Mouse (Mus musculus): ENCODE results near the gene Pcbp3.

Gene Pcbp3

GRCm38 (mm10) chr10:76924441-76924840, 37.2 kb downstream of the Pcbp3 start:
- DNase-seq, result no peak

DNA sequence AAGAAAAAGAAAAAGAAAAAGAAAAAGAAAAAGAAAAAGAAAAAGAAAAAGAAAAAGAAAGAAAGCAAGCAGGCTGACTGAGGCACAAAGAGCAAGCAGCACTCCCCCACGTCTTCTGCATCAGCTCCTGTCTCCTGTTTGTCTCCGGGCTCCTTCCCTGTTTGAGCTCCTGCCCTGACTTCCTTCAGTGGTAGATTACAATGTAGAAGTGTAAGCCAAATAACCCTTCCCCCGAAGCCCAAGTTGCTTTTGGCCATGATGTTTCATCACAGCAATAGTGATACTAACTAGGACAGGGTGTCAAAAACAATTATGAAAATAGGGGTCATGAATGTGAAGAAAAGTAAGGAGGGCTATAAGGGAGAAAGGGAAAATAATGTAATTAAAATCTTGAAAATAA, 43.6 kb downstream of the Pcbp3 start:
- no peak for DNase-seq

DNA sequence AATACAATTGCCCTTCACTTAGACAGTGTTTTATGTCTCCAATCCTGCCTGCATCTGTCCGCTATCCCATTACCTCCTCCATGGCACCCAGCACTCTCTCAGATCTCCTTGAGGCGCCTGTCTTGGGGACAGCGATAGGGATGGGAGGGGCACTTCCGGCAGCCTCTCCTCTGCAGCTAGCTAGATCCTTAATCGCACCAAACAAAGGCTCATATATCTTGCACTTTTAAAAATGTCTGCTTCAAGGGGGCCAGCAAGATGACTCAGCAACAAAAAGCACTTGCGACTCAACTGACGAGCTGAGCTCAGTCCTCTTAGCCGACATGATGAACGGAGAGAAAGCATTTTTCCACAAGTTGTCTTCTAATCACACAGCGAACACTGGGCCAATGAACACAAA, 55.3 kb downstream of the Pcbp3 start:
- DNase-seq, result peak; percentile 26 to 59

DNA sequence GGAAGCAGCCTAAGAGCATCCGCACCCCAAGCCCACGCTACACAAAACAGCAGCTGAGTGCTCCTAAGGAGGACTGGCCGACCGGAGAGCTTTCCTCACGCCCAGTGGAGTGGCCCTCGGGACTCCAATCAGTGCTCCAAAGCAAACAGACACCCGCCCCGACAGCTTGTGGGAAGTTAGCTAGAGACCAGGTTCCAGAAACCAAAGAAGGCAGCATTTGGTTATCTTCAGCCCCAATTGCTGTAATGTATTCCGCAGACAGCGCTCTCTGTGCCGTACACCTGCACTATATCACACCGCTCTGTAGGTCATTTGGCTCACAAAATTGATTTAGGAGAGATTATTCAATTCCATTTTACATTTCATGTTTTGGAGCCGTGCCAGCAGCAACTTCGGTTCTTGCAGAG, 55.7 kb downstream of the Pcbp3 start:
- DNase-seq, result peak in 1 of 2 experiments; percentile 49

DNA sequence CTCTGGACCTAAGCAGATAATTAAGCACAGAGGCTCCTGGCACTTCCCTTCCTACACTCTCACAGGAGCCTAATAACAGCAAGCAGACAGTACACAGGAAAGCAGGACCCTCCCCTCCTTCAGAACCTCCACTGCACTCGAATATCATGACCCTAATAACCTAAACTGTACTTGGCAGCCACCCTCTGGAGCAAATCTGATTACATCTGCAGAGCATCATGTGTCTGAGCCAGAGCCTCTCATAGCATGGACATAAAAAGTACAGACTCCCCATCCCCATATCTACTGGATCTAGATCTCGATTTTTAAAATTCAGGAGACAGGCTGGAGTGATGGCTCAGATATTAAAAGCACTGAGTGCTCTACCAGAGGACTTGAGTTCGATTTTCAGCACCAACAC, 58.0 kb downstream of the Pcbp3 start:
- no peak for DNase-seq

- no peak for DNase-seq
Observed at GRCm38 (mm10) chr10:76903099-76903498, 58.6 kb downstream of the Pcbp3 start.

DNA sequence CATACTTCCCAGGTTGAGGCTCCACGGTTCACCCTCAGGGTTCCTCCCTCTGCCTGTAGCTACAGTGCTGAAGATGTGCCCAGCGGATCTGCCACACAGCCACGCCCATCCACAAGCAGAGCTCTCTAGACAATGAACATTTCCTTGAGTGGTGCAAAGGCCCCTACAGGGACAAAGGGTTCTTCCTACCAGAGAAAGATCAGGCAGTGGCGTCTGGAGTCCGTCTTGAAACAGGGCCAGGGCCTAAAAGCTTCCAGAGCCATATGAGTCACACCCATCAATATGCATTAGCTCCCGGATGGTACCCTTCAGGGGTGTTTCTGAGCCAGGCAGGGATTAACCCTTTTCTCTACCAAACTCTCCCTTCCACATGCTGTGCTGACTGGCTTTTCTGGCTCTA, 59.1 kb downstream of the Pcbp3 start:
- peak; percentile 44 to 70 for DNase-seq

DNA sequence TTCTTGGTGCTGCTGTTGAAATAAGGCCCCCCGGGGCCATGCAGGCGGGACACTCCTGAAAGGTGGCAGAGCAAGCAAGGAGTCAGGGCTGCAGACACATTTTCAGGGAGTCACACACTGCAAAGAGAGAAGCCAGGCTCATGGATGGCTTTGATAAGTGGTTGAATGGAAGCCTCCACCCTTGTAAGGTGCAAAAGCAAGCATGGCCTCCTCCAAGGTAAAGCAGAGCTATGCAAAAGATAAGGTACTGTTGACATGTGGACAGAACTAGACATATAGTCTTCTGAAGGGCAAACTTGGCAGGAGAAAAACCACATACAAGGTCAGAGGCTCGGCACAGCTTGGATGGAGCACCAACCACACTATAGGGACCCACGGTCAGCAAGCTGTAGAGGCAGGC, 63.3 kb downstream of the Pcbp3 start:
- DNase-seq, result no peak

DNA sequence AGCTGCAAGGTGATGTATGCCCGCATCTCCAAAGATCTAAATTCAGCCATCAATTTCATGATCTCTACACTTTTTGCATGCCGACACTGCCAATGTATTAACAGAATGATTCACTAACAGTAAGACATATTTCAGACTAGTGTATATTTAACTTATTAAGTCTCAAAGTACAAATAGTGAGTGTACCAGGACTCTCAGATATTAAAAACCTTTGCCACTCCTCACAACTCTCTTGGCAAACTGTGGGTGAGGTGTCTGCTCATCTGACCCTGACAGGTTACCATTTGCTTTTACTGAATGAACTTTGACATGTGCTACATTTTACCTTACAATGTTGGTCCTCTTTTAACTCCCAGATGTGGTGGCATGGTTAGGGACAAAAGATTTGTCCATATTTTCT, 70.2 kb downstream of the Pcbp3 start:
- no peak for DNase-seq

- peak; percentile 52 to 70 for DNase-seq
Observed at GRCm38 (mm10) chr10:76883442-76884244, 78.0 kb downstream of the Pcbp3 start.

DNA sequence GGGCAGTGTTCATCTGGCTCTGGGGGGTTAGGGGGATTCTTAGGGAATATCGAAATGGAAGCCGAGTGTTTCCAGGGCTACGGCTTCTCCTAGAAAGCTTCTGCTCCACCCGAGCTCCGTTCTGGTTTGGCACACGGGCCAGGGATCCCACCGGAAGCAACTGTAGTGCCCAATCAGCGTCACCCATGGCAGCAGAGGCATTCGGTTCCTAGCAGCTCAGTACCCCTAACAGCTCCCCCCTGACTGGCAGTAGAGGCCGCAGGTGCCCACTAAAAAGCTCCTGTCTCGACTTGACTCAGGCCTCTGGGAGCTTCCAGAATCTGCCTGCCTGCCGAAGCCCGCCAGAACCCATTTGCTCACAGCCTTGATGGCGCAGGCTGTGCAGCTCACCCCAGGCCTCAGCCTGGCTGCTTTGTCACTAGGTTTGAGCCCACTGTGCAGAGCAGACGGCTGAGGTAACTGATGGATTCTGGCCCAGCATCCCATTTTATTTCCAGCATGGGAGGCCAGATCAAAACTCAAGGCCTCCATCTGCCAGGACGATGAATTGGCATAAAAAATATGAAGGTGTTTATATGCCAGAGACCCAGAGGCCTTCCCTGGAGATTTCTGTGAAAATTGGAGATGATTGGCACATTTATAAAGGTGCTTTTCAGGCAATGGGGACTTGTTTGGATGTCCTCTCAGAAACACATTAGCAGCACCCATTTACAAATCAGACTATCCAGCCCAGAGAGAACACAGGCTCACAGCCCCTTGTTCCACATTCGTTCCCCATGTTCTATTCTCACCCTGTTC, 78.8 kb downstream of the Pcbp3 start:
- DNase-seq, result no peak

GRCm38 (mm10) chr10:76881900-76882299, 79.8 kb downstream of the Pcbp3 start:
- no peak for DNase-seq

DNA sequence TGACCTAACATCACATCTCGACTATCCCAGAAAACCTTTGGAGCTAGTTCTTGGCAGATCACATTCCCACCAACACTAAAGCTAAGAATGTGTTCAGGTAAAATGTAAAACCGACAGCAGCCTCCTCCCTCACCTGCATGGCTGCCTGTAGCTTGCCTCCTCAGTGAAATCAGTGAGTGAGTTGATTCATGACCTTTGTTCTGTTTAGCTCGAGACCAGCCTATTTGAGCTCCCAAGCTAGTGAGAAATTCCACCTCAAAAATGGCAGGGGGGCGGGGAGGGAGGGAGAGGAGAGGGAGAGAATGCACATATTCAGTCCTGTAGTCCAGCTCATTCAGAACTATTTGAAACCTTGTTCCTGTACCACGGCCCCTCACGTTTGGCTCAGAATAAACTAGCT, 86.4 kb downstream of the Pcbp3 start:
- DNase-seq, result no peak

DNA sequence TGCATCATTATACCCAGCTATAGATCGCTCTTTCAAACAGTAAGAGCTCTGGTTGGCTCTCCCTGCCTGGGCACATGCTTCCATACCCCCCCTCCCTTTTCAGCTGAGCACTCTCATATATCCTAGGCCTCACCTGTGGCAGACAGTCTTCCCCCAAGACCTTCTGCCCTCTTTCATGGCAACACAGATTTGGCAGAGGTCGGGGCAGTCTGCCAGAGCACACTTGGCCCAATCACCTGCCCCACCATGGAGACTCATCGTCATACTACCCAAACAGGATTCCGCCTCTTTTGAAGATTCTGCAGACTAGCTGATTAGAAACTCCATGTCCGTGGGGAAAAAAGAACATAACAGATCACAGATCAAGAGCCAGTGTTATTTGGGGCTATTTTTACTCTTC, 86.8 kb downstream of the Pcbp3 start:
- no peak for DNase-seq

- DNase-seq, result no peak
Observed at GRCm38 (mm10) chr10:76874398-76874797, 87.3 kb downstream of the Pcbp3 start.

- no peak for DNase-seq
Observed at GRCm38 (mm10) chr10:76873948-76874347, 87.7 kb downstream of the Pcbp3 start.

- no peak for DNase-seq
Observed at GRCm38 (mm10) chr10:76872736-76873135, 89.0 kb downstream of the Pcbp3 start.

DNA sequence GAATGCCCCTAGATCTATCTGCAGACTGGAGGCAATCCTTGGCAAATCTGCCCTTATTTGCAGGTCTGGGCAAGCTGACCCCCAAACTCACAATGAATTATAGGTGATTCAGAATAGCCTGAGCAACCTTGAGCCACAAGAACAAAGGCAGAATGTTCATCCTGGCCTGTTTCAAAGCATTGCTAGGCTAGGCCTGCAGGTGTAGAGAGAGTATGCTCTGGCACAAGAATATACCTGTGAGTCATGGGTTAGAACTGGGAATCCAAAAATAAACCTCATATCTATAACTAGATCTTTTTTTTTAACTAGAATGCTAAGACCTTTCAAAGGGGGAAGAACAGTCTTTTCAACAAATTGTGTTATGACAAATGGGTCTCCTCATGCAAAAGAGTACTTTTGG, 95.8 kb downstream of the Pcbp3 start:
- DNase-seq, result no peak

- DNase-seq, result no peak
Observed at GRCm38 (mm10) chr10:76860998-76861397, 100.7 kb downstream of the Pcbp3 start.

GRCm38 (mm10) chr10:76859355-76860127, 102.1 kb downstream of the Pcbp3 start:
- DNase-seq, result no peak

DNA sequence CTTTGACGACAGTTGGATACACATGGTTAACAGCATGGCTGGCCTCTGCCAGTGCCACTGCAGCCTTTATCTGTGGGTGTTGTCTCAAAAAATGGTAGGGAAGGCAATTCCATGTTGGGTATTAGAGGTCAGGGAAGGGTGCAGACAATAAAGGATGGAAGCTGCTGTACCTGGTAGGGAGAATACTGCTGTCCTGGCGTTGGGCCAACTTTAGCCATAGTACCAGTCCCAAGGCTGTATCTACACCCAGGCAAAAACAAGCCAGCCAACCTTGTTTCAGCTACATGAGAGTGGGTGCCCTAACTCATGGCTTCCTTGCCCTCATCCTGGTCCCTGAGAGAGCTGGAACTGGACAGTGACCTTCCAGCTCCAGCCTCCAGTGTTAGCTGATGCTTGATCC, 103.8 kb downstream of the Pcbp3 start:
- peak in 1 of 2 experiments; percentile 40 for DNase-seq

GRCm38 (mm10) chr10:76846480-76846879, 115.2 kb downstream of the Pcbp3 start:
- peak; percentile 51 to 54 for DNase-seq

DNA sequence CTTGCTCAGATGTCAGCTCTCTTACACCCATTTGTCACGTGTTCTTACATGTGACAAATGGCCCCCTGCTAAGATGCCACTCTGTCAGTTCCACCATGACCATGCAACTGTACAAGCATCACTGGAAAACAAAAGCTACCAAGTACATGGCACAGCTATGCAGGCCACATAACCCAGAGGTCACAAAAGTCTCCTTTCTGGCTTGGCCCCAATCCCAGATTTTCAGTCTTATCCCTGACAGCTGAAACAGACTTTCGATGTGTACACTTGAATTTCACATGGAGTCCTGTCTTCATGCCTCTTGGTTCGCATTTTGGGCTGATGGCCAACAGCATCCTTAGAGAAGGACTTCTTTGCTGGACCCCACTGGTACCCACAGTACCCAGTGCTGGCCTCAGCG, 116.8 kb downstream of the Pcbp3 start:
- DNase-seq, result no peak
